Mouse (Mus musculus) cerebellum, postnatal 25 days (tissue): Measurements from ENCODE around the gene 4930470P17Rik.
"Not testable (repeated sequence)": the region's sequence is repeated elsewhere in the genome, so short reads cannot be mapped to it uniquely, and the experiment has no call there.

Experiments
- DNase-seq, 2 experiments: peaks; one replicate each; pipeline ENCODE4 v3.0.0; 2021; ENCODE audit warnings: mixed read lengths in 2 of 2

Gene 4930470P17Rik

GRCm38 (mm10) chr2:170601917-170602316 is at the start of gene 4930470P17Rik:
Gene 4930470P17Rik, minus strand, starts transcription at chr2:170602017.
- no peak for DNase-seq

DNA sequence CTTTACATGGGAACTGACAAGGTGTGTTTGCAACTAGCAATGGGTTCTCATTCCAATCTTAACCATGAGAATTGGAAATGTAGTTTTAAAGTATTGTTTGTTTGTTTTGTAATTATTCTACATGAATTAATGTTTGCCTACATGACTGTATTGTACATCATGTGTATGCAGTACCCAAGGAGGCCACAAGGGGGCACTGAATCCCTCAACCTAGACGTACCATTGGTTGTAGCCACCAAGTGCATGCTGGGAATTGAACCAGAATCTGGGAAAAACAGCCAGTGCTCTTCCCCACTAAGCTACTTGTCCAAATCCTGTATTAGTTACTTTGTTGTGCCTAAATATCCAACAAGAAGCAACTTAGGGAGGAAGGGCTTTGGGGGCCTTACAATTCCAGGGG is 49.7 kb upstream of the 4930470P17Rik start:
- DNase-seq: no peak

DNA sequence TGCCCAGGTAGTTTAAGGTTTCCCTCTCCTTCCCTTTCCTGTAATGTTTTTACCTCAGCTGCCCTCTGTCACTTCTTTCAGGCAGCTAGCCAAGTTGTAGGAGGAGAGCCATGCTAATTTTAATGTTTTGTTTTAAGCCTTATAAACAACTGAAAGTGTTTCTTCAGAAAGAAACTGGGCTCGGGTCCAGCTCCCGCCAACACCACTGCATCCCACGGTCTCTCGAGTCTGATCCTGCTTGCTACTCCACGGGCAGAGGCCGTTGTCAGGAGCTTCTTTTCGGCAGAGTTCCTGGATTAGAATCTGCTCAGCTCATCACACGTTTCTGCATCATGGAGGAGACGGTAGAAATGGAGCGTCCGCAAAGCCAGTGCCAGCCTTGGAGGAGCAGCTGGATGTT is 46.7 kb upstream of the 4930470P17Rik start:
- DNase-seq: no peak

- DNase-seq: no peak
Measured at GRCm38 (mm10) chr2:170646201-170646600, 44.4 kb upstream of the 4930470P17Rik start.

GRCm38 (mm10) chr2:170642338-170642806 is 40.6 kb upstream of the 4930470P17Rik start:
- DNase-seq: no peak

DNA sequence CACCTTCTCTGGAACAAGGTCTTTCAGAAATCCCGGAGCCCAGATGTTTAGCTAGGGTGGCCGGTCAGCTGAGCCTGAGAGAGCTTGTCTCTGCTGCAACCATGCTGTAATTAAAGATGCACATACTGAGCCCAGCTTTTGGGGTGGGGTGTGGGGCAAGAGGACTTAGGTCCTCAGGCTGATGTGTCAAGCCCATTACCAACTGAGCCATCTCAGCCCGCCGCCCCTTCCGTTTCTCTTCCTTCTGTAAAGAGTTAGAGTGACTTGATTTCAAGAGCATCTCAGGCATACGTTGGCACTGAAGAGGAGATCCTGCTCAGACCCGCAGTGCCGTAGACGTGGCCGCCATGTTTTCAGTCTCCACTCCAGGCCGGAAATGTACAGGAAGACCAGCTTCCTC is 38.5 kb upstream of the 4930470P17Rik start:
- DNase-seq: no peak

GRCm38 (mm10) chr2:170638746-170639145 is 36.9 kb upstream of the 4930470P17Rik start:
- DNase-seq: no peak

GRCm38 (mm10) chr2:170632998-170633622 is 31.3 kb upstream of the 4930470P17Rik start:
- no peak for DNase-seq

DNA sequence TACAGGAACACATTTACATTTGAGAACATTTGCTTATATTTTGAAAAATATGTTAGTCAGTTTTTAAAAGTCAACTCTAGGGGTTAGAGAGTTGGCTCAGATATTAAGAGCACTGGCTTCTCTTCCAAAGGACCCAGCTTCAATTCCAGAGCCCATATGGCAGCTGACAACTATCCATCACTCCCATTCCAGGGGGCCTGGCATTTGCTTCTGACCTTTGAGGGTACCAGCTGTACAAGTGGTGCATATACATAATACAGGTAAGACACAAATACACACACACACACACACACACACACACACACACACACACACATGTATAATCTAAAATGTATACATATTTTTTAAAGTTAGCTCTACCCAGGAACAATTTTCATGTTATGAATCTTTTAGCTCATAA is 30.6 kb upstream of the 4930470P17Rik start:
- peak in 1 of 2 experiments; percentile 27 for DNase-seq

DNA sequence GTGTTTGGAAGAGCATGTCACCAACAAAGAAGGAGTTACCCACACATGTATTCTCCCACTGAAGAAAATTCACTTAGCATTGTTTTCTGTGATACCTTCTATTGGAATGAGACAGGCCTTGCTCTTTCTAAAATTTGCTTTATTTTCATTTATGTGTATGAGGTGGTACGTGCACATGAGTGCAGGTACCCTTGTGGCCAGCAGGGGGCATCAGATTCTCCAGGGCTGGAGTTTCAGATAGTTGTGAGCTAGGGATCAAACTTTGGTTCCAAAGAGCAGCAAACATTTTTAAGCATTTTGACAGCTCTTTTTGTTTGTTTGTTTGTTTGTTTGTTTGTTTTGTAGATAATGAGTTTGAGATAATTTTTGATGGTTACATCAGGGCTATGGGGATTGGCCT is 29.6 kb upstream of the 4930470P17Rik start:
- no peak for DNase-seq

DNA sequence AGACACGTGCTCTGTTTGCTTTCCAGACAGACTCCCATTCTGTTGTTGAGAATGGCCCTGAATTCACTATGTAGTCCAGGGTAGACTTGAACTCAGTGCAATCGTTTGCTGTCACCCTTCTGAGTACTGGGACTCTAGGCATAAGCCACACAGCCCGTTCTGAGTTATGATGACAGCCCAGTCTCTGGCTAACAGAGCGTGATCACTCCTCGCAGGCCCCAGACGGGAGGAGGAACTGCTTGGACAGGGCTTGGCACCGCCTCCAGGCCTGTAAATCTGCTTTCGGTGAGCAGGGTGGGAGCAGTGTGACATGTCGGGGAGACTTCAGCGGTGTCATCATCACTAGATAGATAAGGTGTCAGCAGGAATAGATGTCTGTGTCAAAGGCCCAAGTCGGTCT is 28.7 kb upstream of the 4930470P17Rik start:
- DNase-seq: no peak

DNA sequence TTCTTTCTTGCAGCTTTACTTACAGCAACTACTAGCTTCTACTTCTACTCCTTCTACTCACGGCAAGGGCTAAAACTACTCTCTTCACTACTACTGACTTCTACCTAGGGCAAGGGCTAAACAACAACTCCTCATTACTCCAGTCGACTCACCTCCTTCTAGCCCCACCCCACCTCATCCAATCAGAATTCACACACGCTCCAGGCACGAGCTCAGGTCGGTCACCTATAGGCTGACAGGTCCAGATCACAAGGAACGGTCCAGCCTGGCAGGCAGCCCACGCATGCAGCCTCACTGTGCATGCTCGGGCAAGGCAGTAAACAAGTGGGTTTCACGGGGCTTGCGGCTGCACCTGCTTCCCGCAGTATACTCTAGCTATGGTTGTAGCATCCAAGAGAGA is 26.2 kb upstream of the 4930470P17Rik start:
- not testable (repeated sequence) for DNase-seq

GRCm38 (mm10) chr2:170624201-170624880 is 22.5 kb upstream of the 4930470P17Rik start:
- DNase-seq: not testable (repeated sequence)

DNA sequence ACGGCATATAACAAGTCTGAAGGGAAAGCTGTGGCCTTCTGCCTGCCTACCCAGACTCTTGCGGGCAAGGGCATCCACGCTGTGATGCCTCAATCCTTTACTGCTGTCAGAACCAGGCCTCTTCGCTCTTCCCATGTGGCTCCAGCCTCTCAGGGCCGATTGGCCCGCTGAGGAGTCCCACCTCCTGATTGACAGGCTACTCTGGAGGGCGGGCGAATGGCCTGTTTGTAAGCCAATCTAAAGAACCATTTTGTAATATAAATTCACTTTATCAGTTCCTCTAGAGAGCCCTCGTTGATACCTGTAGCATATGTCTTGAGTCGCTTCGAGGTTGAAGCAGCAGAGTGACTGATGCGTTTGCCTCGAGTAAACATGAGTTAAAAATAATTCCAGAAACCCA is 21.2 kb upstream of the 4930470P17Rik start:
- DNase-seq: no peak

GRCm38 (mm10) chr2:170618862-170619492 is 17.2 kb upstream of the 4930470P17Rik start:
- peak in 1 of 2 experiments; percentile 9 for DNase-seq

- not testable (repeated sequence) for DNase-seq
Measured at GRCm38 (mm10) chr2:170611794-170612193, 10.0 kb upstream of the 4930470P17Rik start.

DNA sequence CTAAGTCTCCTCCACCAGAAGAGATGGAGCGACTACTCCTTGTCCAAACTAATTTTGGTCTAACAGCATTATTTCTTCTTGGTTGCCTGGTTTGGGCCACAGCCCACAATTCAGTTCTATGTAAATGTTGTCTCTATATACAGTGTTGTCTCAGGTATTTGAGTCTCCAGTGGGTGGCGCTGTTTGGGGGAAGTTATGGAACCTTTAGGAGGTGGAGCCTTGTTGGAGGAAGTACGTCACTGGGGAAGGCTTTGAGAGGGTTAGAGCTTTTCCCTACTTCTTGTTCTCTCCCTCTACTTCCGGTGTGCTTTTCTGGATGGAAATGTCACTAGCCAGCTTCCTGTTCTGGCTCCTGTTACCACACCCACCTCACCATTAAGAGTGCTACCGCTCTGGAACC is 646 bp downstream of the 4930470P17Rik start:
- no peak for DNase-seq

GRCm38 (mm10) chr2:170597586-170597985 is 4.2 kb downstream of the 4930470P17Rik start:
- DNase-seq: no peak

GRCm38 (mm10) chr2:170596726-170597125 is 5.1 kb downstream of the 4930470P17Rik start:
- DNase-seq: peak; percentile 32 to 62

GRCm38 (mm10) chr2:170592161-170592560 is 9.7 kb downstream of the 4930470P17Rik start:
- no peak for DNase-seq

GRCm38 (mm10) chr2:170588369-170588900 is 13.4 kb downstream of the 4930470P17Rik start:
- DNase-seq: no peak

DNA sequence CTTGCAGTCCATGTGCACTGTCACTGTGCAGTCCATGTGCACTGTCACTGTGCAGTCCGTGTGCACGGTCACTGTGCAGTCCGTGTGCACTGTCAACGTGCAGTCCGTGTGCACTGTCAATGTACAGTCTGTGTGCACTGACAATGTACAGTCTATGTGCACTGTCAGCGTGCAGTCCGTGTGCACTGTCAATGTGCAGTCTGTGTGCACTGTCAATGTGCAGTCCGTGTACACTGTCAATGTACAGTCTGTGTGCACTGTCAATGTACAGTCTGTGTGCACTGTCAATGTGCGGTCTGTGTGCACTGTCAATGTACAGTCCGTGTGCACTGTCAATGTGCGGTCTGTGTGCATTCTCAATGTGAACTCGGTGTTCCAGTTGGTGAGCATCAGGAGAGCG is 17.1 kb downstream of the 4930470P17Rik start:
- DNase-seq: no peak

DNA sequence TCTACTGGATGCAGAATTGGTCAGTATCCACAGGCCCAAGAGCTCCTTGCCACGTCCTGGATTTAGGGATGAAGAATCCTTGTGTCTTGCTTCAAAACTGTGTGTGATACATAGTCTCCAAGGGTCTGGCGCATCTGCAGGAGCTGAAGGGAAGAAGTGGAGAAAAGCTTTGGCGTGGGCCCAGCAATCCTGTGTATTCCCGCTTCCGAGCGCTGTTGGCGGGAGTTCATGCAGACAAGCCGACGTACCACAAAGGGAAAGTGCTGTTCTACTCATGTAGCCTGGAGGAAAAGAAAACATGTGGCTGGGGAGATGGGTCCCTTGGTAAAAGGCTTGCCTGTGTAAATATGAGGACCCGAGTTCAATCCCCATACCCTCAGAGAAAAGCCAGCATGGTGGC is 22.3 kb downstream of the 4930470P17Rik start:
- no peak for DNase-seq

GRCm38 (mm10) chr2:170578588-170578987 is 23.2 kb downstream of the 4930470P17Rik start:
- no peak for DNase-seq
